Mouse (Mus musculus) Patski (cell line): ENCODE data around the gene Slc25a29. TPM values are rescaled to one million over a fixed set of nuclear protein-coding genes. Genes with fewer than 3 reads are reported as not detected.

Experiments used
- ATAC-seq: fragments of 100-300 bp; one replicate; pipeline ENCODE4 v1.8.0; 2021
- CTCF ChIA-PET: fragments of 350-600 bp; sonication (Branson Sonifier 250); formaldehyde crosslinking; loops from one replicate; lab custom pipeline; 2022; ENCODE audit warnings: inconsistent platforms; lab: Charles Lee
- POLR2A ChIA-PET: fragments of 350-600 bp; sonication (Branson Sonifier 250); formaldehyde crosslinking; loops from one replicate; lab custom pipeline; 2022; ENCODE audit warnings: antibody characterized with exemption, inconsistent platforms; lab: Charles Lee
- DNase-seq: peaks from one replicate; pipeline ENCODE4 v3.0.0-alpha.2; 2011; ENCODE audit warnings: low read depth, low spot score
- H3K27me3 ChIP-seq: fragments of 371-371 bp; one replicate; pipeline ENCODE4 v1.5.1; 2021
- CTCF ChIP-seq: fragments of 100-300 bp; IDR thresholded peaks from one replicate; pipeline ENCODE4 v1.5.1; 2021
- in situ Hi-C: fragments of 300-500 bp; cut with MboI; formaldehyde crosslinking; loops from 3 replicates; pipeline ENCODE4 v1.11.1; 2018; ENCODE audit warnings: low pct_unique_long_range_greater_than_20kb, mixed read lengths
- polyA plus RNA-seq: library from polyadenylated mRNA; unstranded; gene quantifications from one replicate; pipeline ENCODE4 v1.2.3, GENCODE M21; 2021

The Slc25a29 gene
- polyA plus RNA-seq, 1 experiment from 2014 or later, result 11.8 TPM

DNA sequence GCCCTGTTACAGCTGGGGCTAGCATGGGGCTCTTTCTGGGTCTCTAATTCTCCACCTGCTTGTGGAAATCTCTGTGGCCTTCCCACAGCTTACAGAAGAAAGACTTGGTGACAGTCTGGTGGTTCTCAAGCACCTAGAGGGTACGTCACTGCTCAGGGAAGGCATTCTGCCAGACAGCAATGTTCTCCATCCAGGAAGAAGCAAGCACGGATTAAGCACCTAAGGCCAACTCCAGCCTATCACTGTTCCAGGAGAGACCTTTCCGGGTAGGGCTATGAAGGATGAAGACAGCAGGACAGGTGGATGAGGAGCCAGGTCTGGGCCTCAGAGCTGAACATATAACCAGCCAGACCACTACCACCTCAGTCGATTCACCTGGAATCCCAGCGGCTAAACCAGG lies 897 bp downstream of the Slc25a29 start:
- no peak for TF ChIP-seq CTCF
- in situ Hi-C loops, result no loop called here
- ATAC-seq (no peak), DNase-seq (no peak)
- H3K27me3 ChIP-seq, result no peaks in the 10 kb centered on the region
- CTCF ChIA-PET, result no interaction called here
- POLR2A ChIA-PET, result no interaction called here

DNA sequence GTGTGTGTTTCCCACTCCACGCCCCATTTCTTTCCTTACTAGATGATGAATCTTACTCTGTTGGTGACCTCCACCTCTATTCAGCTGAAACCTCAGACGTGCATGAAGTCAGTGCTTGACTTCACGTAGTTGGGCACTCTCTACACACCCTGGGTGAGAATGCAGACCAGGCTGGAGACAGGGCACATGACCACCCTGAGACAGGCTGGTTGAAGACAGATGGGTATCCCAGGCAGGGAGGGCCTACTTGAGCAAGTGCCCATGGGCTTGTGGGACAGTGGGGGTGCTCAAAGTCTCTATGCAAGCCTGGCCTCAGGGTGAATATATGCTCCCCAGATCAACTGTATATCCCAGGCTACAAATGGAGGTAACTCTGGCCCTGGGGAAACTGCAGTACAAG lies 1.3 kb downstream of the Slc25a29 start:
- ChIA-PET POLR2A (no interaction called here), CTCF (no interaction called here)
- no peak for TF ChIP-seq CTCF
- DNase-seq (peak; percentile 48), ATAC-seq (no peak)
- in situ Hi-C loops, result no loop called here
- no peaks in the 10 kb centered on the region for H3K27me3 ChIP-seq

DNA sequence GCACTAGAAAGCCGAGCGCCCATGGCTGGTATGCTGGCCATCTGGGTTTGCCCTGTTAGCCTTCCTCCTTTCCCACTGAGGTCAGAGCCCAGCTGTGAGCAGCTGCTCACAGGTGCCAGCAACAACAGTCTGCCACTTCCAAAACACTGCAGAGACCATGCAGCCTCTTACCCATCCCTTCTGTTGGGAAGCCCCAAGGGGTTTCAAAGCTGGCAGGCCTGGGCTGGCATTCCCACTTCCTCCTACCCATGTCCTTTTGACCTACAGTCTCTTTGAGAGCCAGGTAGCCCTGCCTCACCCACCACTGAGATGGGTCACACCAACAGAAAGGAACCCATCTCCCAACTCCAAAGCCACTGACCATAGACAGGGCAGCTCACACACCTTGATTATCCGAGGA lies 2.3 kb downstream of the Slc25a29 start:
- CTCF ChIA-PET, result no interaction called here
- no peak for ATAC-seq
- in situ Hi-C loops, result no loop called here
- DNase-seq, result no peak
- TF ChIP-seq CTCF, result no peak
- POLR2A ChIA-PET, result no interaction called here
- no peaks in the 10 kb centered on the region for H3K27me3 ChIP-seq

- DNase-seq (no peak), ATAC-seq (no peak)
- ChIA-PET POLR2A (no interaction called here), CTCF (no interaction called here)
- no peak for TF ChIP-seq CTCF
- no peaks in the 10 kb centered on the region for H3K27me3 ChIP-seq
- in situ Hi-C loops, result no loop called here
Observed at GRCm38 (mm10) chr12:108832851-108833250, 2.8 kb downstream of the Slc25a29 start.

- CTCF ChIA-PET, result interaction anchor here (2.6 kb wide), 1 partner anchor 12 kb away, joined by 7 read pairs; no protein-coding TSS in a partner anchor
- no peaks in the 10 kb centered on the region for H3K27me3 ChIP-seq
- no peak for TF ChIP-seq CTCF
- ATAC-seq (peak; percentile 33), DNase-seq (peak; percentile 84)
- in situ Hi-C loops, result no loop called here
- POLR2A ChIA-PET, result no interaction called here
Observed at GRCm38 (mm10) chr12:108831966-108832643, 3.6 kb downstream of the Slc25a29 start.

DNA sequence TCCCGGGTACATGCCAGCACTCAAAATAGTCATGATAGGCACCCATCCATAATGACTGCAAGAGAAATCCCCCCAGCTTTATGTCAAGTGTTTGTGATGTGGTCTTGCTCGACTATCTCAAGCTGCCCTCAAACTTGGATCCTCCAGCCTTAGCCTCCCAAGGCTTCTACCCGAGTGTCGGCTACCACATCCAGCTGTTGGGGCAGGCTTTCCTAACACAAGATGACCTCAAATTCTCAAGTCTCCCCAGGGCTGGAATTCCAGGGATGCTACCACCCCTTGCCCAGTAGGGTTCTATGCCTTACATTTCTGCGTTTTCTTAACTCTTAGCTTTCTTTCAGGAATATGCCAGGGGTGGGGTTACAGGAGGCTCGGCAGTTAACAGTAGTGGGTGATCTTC lies 5.3 kb downstream of the Slc25a29 start:
- DNase-seq (no peak), ATAC-seq (no peak)
- TF ChIP-seq CTCF, result no peak
- in situ Hi-C loops, result no loop called here
- ChIA-PET CTCF (interaction anchor here (0.6 to 2.6 kb wide), 2 partner anchors 10 to 32 kb away, joined by 3 to 7 read pairs; no protein-coding TSS in a partner anchor), POLR2A (interaction anchor here (0.9 to 1.2 kb wide), 3 partner anchors 10 to 38 kb away, joined by 3 to 4 read pairs (median 3); partner anchors contain the start of gene Yy1)
- H3K27me3 ChIP-seq, result no peaks in the 10 kb centered on the region

DNA sequence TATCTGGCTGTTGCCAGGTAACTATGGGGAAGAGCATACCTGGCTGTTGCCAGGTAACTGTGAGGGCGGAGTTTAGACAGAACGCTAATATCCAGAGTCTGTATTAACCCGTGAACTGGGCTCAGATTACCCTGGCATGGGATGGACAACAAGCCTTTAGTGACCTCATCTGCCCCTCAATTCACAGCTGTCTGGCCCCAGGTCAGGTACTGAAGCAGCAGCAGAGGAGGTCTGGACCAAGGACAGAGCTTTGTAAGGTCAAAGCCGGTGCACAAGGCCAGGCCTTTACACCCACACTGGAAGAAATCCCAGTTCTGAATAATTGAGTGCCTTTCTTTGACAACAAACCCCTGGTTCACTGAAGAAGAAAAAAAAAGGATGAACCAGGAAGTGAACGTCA lies 6.0 kb downstream of the Slc25a29 start:
- POLR2A ChIA-PET, result interaction anchor here (0.9 to 1.0 kb wide), 2 partner anchors 10 to 16 kb away, joined by 3 to 4 read pairs; no protein-coding TSS in a partner anchor
- no peak for DNase-seq
- no peaks in the 10 kb centered on the region for H3K27me3 ChIP-seq
- TF ChIP-seq CTCF, result no peak
- in situ Hi-C loops, result no loop called here
- ATAC-seq, result no peak
- CTCF ChIA-PET, result interaction anchor here (2.6 kb wide), 1 partner anchor 9 kb away, joined by 7 read pairs; no protein-coding TSS in a partner anchor

GRCm38 (mm10) chr12:108827641-108828040 lies 8.0 kb downstream of the Slc25a29 start:
- no peaks in the 10 kb centered on the region for H3K27me3 ChIP-seq
- ATAC-seq (no peak), DNase-seq (no peak)
- CTCF ChIA-PET, result interaction anchor here (1.8 kb wide), 1 partner anchor 9 kb away, joined by 5 read pairs; no protein-coding TSS in a partner anchor
- in situ Hi-C loops, result no loop called here
- POLR2A ChIA-PET, result no interaction called here
- no peak for TF ChIP-seq CTCF

- no peak for DNase-seq
- CTCF ChIA-PET, result interaction anchor here (1.8 kb wide), 1 partner anchor 8 kb away, joined by 5 read pairs; no protein-coding TSS in a partner anchor
Observed at GRCm38 (mm10) chr12:108826958-108827535, 8.6 kb downstream of the Slc25a29 start.

GRCm38 (mm10) chr12:108826282-108826957 lies 9.3 kb downstream of the Slc25a29 start:
- ChIA-PET CTCF (no interaction called here), POLR2A (no interaction called here)
- no peaks in the 10 kb centered on the region for H3K27me3 ChIP-seq
- in situ Hi-C loops, result no loop called here
- DNase-seq, result no peak
- no peak for ATAC-seq
- TF ChIP-seq CTCF, result no peak

More at GRCm38 (mm10) chr12:108826958-108827535, 8.6 kb downstream of the Slc25a29 start:
- ATAC-seq, result no peak
- H3K27me3 ChIP-seq, result no peaks in the 10 kb centered on the region
- POLR2A ChIA-PET, result no interaction called here
- in situ Hi-C loops, result no loop called here
- no peak for TF ChIP-seq CTCF
